8 mouse cellular contexts compared by ENCODE assay signal in genomic region chr2:39005574-39006079, GRCm38 (mm10). TPM values are rescaled to one million over a fixed set of nuclear protein-coding genes. Genes with fewer than 3 reads are reported as not detected.
DNase-seq lines count a peak whose midpoint lies in the region; ATAC-seq lines count a peak whose summit lies in the region.

Gene Rpl35, minus strand, starts transcription at chr2:39005624.

- H3K4me1 ChIP-seq in forebrain, embryonic 10.5 days: peaks cover 61% of the 10 kb centered on the region

- no peaks in the 10 kb centered on the region for H3K9me3 ChIP-seq in forebrain, embryonic 10.5 days

- H3K36me3 ChIP-seq in forebrain, embryonic 10.5 days (replicated peaks): peaks cover 39% of the 10 kb centered on the region

- peak; percentile 55 to 85 for DNase-seq in adrenal gland, adult (ENCODE audit: inconsistent age in 2 of 2, low spot score in 1 of 2)
- DNase-seq in forebrain, embryonic 10.5 days (ENCODE audit: extremely low spot score, low spot score): no peak
- no peak for DNase-seq in heart, postnatal 36 days
- no peak for DNase-seq in layer of hippocampus, postnatal 14 days (ENCODE audit: low spot score in 2 of 2)
- peak; percentile 50 for DNase-seq in lung, postnatal 25 days (ENCODE audit: low spot score)
- DNase-seq in spleen, postnatal 4 days (ENCODE audit: low spot score in 2 of 2): peak; percentile 65 to 81
- DNase-seq in frontal cortex, postnatal 14 days (ENCODE audit: low spot score in 2 of 2): no peak

- H3K27me3 ChIP-seq in forebrain, embryonic 10.5 days (ENCODE audit: poor library complexity, severe bottlenecking): no peaks in the 10 kb centered on the region

- peak within 1 kb of the TSS; percentile 97 for H3K27ac ChIP-seq in forebrain, embryonic 10.5 days

- intact Hi-C loops in heart, postnatal 36 days (cut with DNase I): loop anchor here (10.0 kb wide), 2 partner anchors 361 to 721 kb away; partner anchors contain the start of genes Dennd1a and Psmb7

- 14% methylated on average over 15 of the region's 15 CpGs for WGBS in forebrain, embryonic 10.5 days

- ATAC-seq in CD4-positive, CD25-positive, alpha-beta regulatory T cell, adult 4 months: no peak

- peak within 1 kb of the TSS; percentile 93 for H3K4me3 ChIP-seq in forebrain, embryonic 10.5 days

RNA-seq across cellular contexts. Expression of gene Rpl35, which starts in this region (rescaled TPM):
- 1,000 to 10,000 TPM; 1,861 to 2,080 TPM for polyA plus RNA-seq in CD4-positive, CD25-positive, alpha-beta regulatory T cell, adult 4 months (2017; shearing (Covaris generic))
- 1,010 and 1,015 TPM in 2 replicates for polyA plus RNA-seq in forebrain, embryonic 10.5 days (2016; fragmentation: Nextera tagmentation; extraction: Ambion mirVana)
- total RNA-seq in heart, postnatal 36 days (2021): 100 to 1,000 TPM; 321 to 338 TPM
- total RNA-seq in layer of hippocampus, postnatal 14 days (2021): 100 to 1,000 TPM; 246 to 254 TPM

Comparison
In these comparisons a context has a peak if more than half of its experiments do, and no peak if none do; other contexts are left out.
1. DNase-seq: peak in adrenal gland, adult (2 of 2), lung, postnatal 25 days (single experiment) and spleen, postnatal 4 days (2 of 2); none in forebrain, embryonic 10.5 days (single experiment), heart, postnatal 36 days (0 of 2), layer of hippocampus, postnatal 14 days (0 of 2) and frontal cortex, postnatal 14 days (0 of 2).